Mouse (Mus musculus): ENCODE data around the gene 9330182L06Rik.

- TF ChIP-seq CTCF (IDR thresholded peaks at IDR 0.05; ENCODE audit: extremely low read depth, insufficient read length, insufficient replicate concordance, low read depth, low read length) (no peak), POLR2A (IDR thresholded peaks at IDR 0.05; ENCODE audit: low read depth, low read length) (no peak)
Observed at GRCm38 (mm10) chr5:9227456-9228008, 38.4 kb upstream of the 9330182L06Rik start.
